Mouse (Mus musculus): ENCODE data around the gene Ccdc71l.

Gene Ccdc71l

GRCm38 (mm10) chr12:32380457-32380856 is 2.0 kb downstream of the Ccdc71l start:
- TF ChIP-seq CTCF (conservative IDR thresholded peaks at IDR 0.05; ENCODE audit: low read length) (no peak), NANOG (IDR thresholded peaks at IDR 0.05; ENCODE audit: borderline replicate concordance, low read length) (no peak), POU5F1 (IDR thresholded peaks at IDR 0.05; ENCODE audit: borderline replicate concordance, low read length) (no peak)
- Histone ChIP-seq H3K9me3 (ENCODE audit: low read length) (no peaks in the 10 kb centered on the region), H3K36me3 (ENCODE audit: insufficient read depth, low read length) (no peaks in the 10 kb centered on the region), H3K27me3 (ENCODE audit: insufficient read depth, low read length) (peaks cover 4% of the 10 kb centered on the region; the same call in 1 of the 2 replicates), H3K4me3 (replicated peaks; ENCODE audit: low read length) (no peak overlapping the region), H3K4me1 (replicated peaks; ENCODE audit: low read depth, low read length) (peaks cover 7% of the 10 kb centered on the region; the same call in 1 of the 2 replicates)

DNA sequence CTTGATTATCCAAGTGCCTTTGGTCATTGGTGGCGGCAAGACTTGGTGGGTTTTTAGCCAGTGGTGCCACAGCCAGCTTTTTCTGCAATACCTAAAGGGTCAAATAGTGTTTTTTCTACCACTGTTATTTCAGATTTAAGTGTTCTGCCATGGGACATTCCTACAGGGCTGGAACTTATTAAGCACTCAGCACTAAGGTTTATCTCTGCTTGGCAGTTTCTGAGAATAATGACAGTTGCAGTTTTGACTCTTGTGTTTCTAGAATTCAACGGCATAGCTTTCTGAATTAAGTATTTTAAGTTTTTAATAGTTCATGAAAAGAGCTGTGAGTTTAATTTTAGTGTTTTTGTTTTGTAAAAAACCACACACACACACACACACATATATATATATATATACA is 2.5 kb downstream of the Ccdc71l start:
- Histone ChIP-seq H3K36me3 (ENCODE audit: insufficient read depth, low read length) (no peaks in the 10 kb centered on the region), H3K4me1 (replicated peaks; ENCODE audit: low read depth, low read length) (peaks cover 7% of the 10 kb centered on the region; the same call in 1 of the 2 replicates), H3K27me3 (ENCODE audit: insufficient read depth, low read length) (peaks cover 4% of the 10 kb centered on the region; the same call in 1 of the 2 replicates), H3K4me3 (replicated peaks; ENCODE audit: low read length) (no peak overlapping the region), H3K9me3 (ENCODE audit: low read length) (no peaks in the 10 kb centered on the region)
- TF ChIP-seq NANOG (IDR thresholded peaks at IDR 0.05; ENCODE audit: borderline replicate concordance, low read length) (no peak), CTCF (conservative IDR thresholded peaks at IDR 0.05; ENCODE audit: low read length) (no peak), POU5F1 (IDR thresholded peaks at IDR 0.05; ENCODE audit: borderline replicate concordance, low read length) (no peak)

DNA sequence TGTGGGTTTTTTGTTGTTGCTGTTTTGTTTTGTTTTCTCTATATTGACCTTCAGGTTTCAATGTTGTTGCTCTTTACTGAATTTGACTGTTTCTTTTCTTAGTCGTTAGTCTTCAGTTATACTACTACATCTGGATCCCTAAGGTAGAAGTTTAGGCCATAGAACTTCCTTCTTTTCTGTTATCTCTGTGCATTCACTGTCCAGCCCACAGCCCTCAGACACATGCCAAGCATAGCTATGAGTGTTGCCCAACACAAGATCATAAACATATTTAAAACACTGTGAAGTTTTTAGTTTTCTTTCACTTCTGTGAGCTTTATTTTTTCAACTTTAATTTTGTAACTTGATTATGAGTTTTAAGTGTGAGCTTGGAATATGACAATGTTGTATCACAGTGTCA is 41.0 kb downstream of the Ccdc71l start:
- TF ChIP-seq POU5F1 (IDR thresholded peaks at IDR 0.05; ENCODE audit: borderline replicate concordance, low read length) (no peak), NANOG (IDR thresholded peaks at IDR 0.05; ENCODE audit: borderline replicate concordance, low read length) (no peak), CTCF (conservative IDR thresholded peaks at IDR 0.05; ENCODE audit: low read length) (no peak)
- H3K4me1 ChIP-seq (replicated peaks; ENCODE audit: low read depth, low read length), result no peaks in the 10 kb centered on the region
- H3K27me3 ChIP-seq (ENCODE audit: insufficient read depth, low read length), result no peaks in the 10 kb centered on the region
- H3K36me3 ChIP-seq (ENCODE audit: insufficient read depth, low read length), result no peaks in the 10 kb centered on the region
- H3K4me3 ChIP-seq (replicated peaks; ENCODE audit: low read length), result no peak overlapping the region
- peaks cover 13% of the 10 kb centered on the region for H3K9me3 ChIP-seq (ENCODE audit: low read length)

GRCm38 (mm10) chr12:32427832-32428231 is 49.3 kb downstream of the Ccdc71l start:
- peaks cover 8% of the 10 kb centered on the region for H3K9me3 ChIP-seq (ENCODE audit: low read length)
- no peak overlapping the region for H3K4me3 ChIP-seq (replicated peaks; ENCODE audit: low read length)
- no peaks in the 10 kb centered on the region for H3K36me3 ChIP-seq (ENCODE audit: insufficient read depth, low read length)
- TF ChIP-seq CTCF (conservative IDR thresholded peaks at IDR 0.05; ENCODE audit: low read length) (no peak), POU5F1 (IDR thresholded peaks at IDR 0.05; ENCODE audit: borderline replicate concordance, low read length) (no peak), NANOG (IDR thresholded peaks at IDR 0.05; ENCODE audit: borderline replicate concordance, low read length) (no peak)
- H3K27me3 ChIP-seq (ENCODE audit: insufficient read depth, low read length), result no peaks in the 10 kb centered on the region
- no peaks in the 10 kb centered on the region for H3K4me1 ChIP-seq (replicated peaks; ENCODE audit: low read depth, low read length)

DNA sequence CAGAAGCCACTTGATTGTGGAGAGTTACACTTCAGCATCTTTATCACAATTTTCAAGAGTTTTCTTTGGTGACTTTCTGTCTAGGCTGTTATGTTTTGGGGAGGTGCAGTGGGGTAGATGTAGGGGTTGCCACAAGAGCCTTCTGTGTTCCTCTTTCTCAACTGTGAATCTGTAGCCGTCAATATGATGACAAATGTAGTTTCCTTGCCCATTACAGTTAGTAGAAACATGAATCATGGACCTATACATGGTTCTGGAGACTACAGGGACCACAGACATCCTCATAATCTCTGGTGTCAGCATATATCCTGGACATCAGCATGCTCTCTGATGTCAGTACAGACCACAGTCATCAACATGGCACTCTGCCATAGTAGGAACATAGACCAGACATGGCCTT is 52.5 kb downstream of the Ccdc71l start:
- Histone ChIP-seq H3K9me3 (ENCODE audit: low read length) (no peaks in the 10 kb centered on the region; the same call in 1 of the 2 replicates), H3K27me3 (ENCODE audit: insufficient read depth, low read length) (no peaks in the 10 kb centered on the region), H3K36me3 (ENCODE audit: insufficient read depth, low read length) (no peaks in the 10 kb centered on the region), H3K4me3 (replicated peaks; ENCODE audit: low read length) (no peak overlapping the region), H3K4me1 (replicated peaks; ENCODE audit: low read depth, low read length) (no peaks in the 10 kb centered on the region)
- TF ChIP-seq POU5F1 (IDR thresholded peaks at IDR 0.05; ENCODE audit: borderline replicate concordance, low read length), result no peak
